Mouse (Mus musculus) spleen, embryonic (tissue): ENCODE results near the gene Rbpms2.
"Not testable (repeated sequence)": the region's sequence is repeated elsewhere in the genome, so short reads cannot be mapped to it uniquely, and the experiment has no call there.

Experiments used
- CTCF ChIA-PET: fragments of 350-600 bp; sonication (Branson Sonifier 250); formaldehyde crosslinking; loops from one replicate; lab custom pipeline; 2022; lab: Charles Lee

Gene Rbpms2

GRCm38 (mm10) chr9:65613098-65613497, 16.4 kb upstream of the Rbpms2 start:
- CTCF ChIA-PET: interaction anchor here (0.6 to 0.8 kb wide), 2 partner anchors 14 to 246 kb away, joined by 5 read pairs; no protein-coding TSS in a partner anchor

- CTCF ChIA-PET: no interaction called here
Measured at GRCm38 (mm10) chr9:65619311-65619710, 10.1 kb upstream of the Rbpms2 start.

GRCm38 (mm10) chr9:65621196-65621595, 8.3 kb upstream of the Rbpms2 start:
- CTCF ChIA-PET: no interaction called here

- CTCF ChIA-PET: no interaction called here
Measured at GRCm38 (mm10) chr9:65621666-65622065, 7.8 kb upstream of the Rbpms2 start.

GRCm38 (mm10) chr9:65622826-65623225, 6.6 kb upstream of the Rbpms2 start:
- CTCF ChIA-PET: no interaction called here

GRCm38 (mm10) chr9:65624266-65624665, 5.2 kb upstream of the Rbpms2 start:
- CTCF ChIA-PET: no interaction called here

GRCm38 (mm10) chr9:65629767-65630630, 551 bp downstream of the Rbpms2 start:
- CTCF ChIA-PET: interaction anchor here (0.6 kb wide), 2 partner anchors 52 to 244 kb away, joined by 4 to 5 read pairs; no protein-coding TSS in a partner anchor

GRCm38 (mm10) chr9:65630631-65631353, 1.3 kb downstream of the Rbpms2 start:
- CTCF ChIA-PET: no interaction called here

GRCm38 (mm10) chr9:65631354-65632021, 2.0 kb downstream of the Rbpms2 start:
- CTCF ChIA-PET: no interaction called here

- CTCF ChIA-PET: no interaction called here
Measured at GRCm38 (mm10) chr9:65635766-65636165, 6.3 kb downstream of the Rbpms2 start.

GRCm38 (mm10) chr9:65636926-65637325, 7.5 kb downstream of the Rbpms2 start:
- CTCF ChIA-PET: no interaction called here

- CTCF ChIA-PET: interaction anchor here (0.6 kb wide), 1 partner anchor 29 kb away, joined by 5 read pairs; no protein-coding TSS in a partner anchor
Measured at GRCm38 (mm10) chr9:65639065-65639464, 9.6 kb downstream of the Rbpms2 start.

GRCm38 (mm10) chr9:65640838-65641410, 11.5 kb downstream of the Rbpms2 start:
- CTCF ChIA-PET: no interaction called here

GRCm38 (mm10) chr9:65641446-65642052, 12.1 kb downstream of the Rbpms2 start:
- CTCF ChIA-PET: no interaction called here

- CTCF ChIA-PET: interaction anchor here (0.6 kb wide), 1 partner anchor 589 kb away, joined by 3 read pairs; no protein-coding TSS in a partner anchor
Measured at GRCm38 (mm10) chr9:65642546-65642945, 13.1 kb downstream of the Rbpms2 start.

- CTCF ChIA-PET: no interaction called here
Measured at GRCm38 (mm10) chr9:65644960-65645359, 15.5 kb downstream of the Rbpms2 start.

GRCm38 (mm10) chr9:65645984-65646383, 16.5 kb downstream of the Rbpms2 start:
- CTCF ChIA-PET: no interaction called here

- CTCF ChIA-PET: no interaction called here
Measured at GRCm38 (mm10) chr9:65646782-65647181, 17.3 kb downstream of the Rbpms2 start.

GRCm38 (mm10) chr9:65648730-65649129, 19.3 kb downstream of the Rbpms2 start:
- CTCF ChIA-PET: no interaction called here

GRCm38 (mm10) chr9:65649997-65650396, 20.5 kb downstream of the Rbpms2 start:
- CTCF ChIA-PET: no interaction called here

GRCm38 (mm10) chr9:65651957-65652356, 22.5 kb downstream of the Rbpms2 start:
- CTCF ChIA-PET: not testable (repeated sequence)
